Comparison of ENCODE assay signal across 18 mouse cellular contexts in the genomic region with DNA sequence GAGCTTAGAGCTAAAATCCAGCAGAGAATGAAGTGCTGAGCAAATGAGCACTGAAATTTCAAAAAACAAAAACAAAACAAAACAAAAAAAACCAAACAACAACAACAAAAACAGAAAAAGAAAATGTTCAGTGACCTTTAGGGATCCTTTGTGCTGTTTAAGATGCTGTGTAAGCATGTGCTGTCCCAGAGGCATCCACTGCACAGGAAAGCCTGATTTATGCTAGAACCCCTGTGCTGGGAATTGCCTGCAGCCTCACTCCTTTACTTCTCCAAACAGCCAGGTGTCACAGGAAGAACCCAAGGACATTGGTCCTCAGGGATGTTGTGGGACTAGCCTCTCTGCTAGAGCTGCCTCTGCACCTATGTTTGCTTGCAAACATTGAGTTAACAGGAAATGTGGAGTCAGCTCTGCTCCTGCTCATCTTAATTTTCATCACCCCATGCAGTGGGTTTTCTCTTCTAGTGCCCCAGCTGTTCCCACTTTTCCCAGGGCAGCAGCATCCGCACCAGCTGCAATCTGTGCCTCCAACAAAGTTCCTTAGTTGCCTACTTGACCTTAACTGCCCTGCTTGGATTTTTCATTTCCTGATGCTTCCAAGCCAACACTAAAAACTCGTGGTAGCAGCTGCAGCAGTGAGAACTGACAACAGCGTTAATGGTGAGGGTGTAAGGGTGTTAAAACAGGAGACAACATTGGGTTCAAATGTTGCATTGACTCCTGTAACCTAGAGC.
DNase-seq lines count a peak whose midpoint lies in the region; ATAC-seq lines count a peak whose summit lies in the region.
"Had no signal": no experiment of that assay in that cellular context is flagged by ENCODE, and none has a peak within 500 bp of the region (broad histone marks: within the 10 kb centered on the region; RNA-seq: fewer than 3 reads in every experiment).

No protein-coding gene starts in this region.

- no peak overlapping the region for H3K4me3 ChIP-seq in forebrain, embryonic 14.5 days (ENCODE audit: low read depth, low read length)
- H3K4me3 ChIP-seq in hindbrain, embryonic 16.5 days (ENCODE audit: low read length), result no peak overlapping the region
- H3K4me3 ChIP-seq in neural tube, embryonic 12.5 days, result no peak overlapping the region
- H3K4me3 ChIP-seq: gastrocnemius, adult 2 months; heart, embryonic 15.5 days; liver, embryonic 15.5 days had no signal

- no peak overlapping the region for H3K9ac ChIP-seq in forebrain, embryonic 14.5 days (ENCODE audit: low read length)
- no peak overlapping the region for H3K9ac ChIP-seq in hindbrain, embryonic 16.5 days (ENCODE audit: low read depth, low read length)
- H3K9ac ChIP-seq in neural tube, embryonic 12.5 days, result no peak overlapping the region
- H3K9ac ChIP-seq: heart, embryonic 15.5 days; liver, embryonic 15.5 days had no signal

- H3K36me3 ChIP-seq in forebrain, embryonic 14.5 days (ENCODE audit: control insufficient read depth, insufficient read depth, low read length), result no peaks in the 10 kb centered on the region
- no peaks in the 10 kb centered on the region for H3K36me3 ChIP-seq in hindbrain, embryonic 16.5 days (ENCODE audit: control insufficient read depth, insufficient read depth, low read length)
- no peaks in the 10 kb centered on the region for H3K36me3 ChIP-seq in neural tube, embryonic 12.5 days
- H3K36me3 ChIP-seq: heart, embryonic 15.5 days; liver, embryonic 15.5 days had no signal

- no peaks in the 10 kb centered on the region for H3K27me3 ChIP-seq in forebrain, embryonic 14.5 days (replicated peaks; ENCODE audit: control insufficient read depth, insufficient read depth, low read length)
- H3K27me3 ChIP-seq in hindbrain, embryonic 16.5 days (replicated peaks; ENCODE audit: control insufficient read depth, insufficient read depth, low read length), result no peaks in the 10 kb centered on the region
- H3K27me3 ChIP-seq in neural tube, embryonic 12.5 days (replicated peaks), result no peaks in the 10 kb centered on the region
- H3K27me3 ChIP-seq: heart, embryonic 15.5 days; liver, embryonic 15.5 days had no signal

- peak; percentile 44 for ATAC-seq in frontal cortex, adult (ENCODE audit: low TSS enrichment)
- ATAC-seq in forebrain, embryonic 14.5 days, result peak; percentile 29; the same call in 1 of the 2 replicates
- ATAC-seq in hindbrain, embryonic 16.5 days, result peak; percentile 37; the same call in 1 of the 2 replicates
- peak; percentile 61; the same call in 1 of the 2 replicates for ATAC-seq in neural tube, embryonic 12.5 days (ENCODE audit: low FRiP score, low read depth)
- ATAC-seq: Patski had no signal

- H3K27ac ChIP-seq in forebrain, embryonic 14.5 days (ENCODE audit: low read depth, low read length), result no peak overlapping the region
- H3K27ac ChIP-seq in hindbrain, embryonic 16.5 days (ENCODE audit: low read depth, low read length), result no peak overlapping the region; the same call in 1 of the 2 replicates
- H3K27ac ChIP-seq in neural tube, embryonic 12.5 days, result no peak overlapping the region
- H3K27ac ChIP-seq: gastrocnemius, adult 2 months; heart, embryonic 15.5 days; liver, embryonic 15.5 days had no signal

- H3K9me3 ChIP-seq in forebrain, embryonic 14.5 days (replicated peaks; ENCODE audit: control insufficient read depth, low read length), result no peaks in the 10 kb centered on the region
- no peaks in the 10 kb centered on the region for H3K9me3 ChIP-seq in hindbrain, embryonic 16.5 days (ENCODE audit: control insufficient read depth, low read length)
- H3K9me3 ChIP-seq in neural tube, embryonic 12.5 days, result no peaks in the 10 kb centered on the region
- H3K9me3 ChIP-seq: heart, embryonic 15.5 days; liver, embryonic 15.5 days had no signal

- no peak for DNase-seq in frontal cortex, postnatal 10 days (ENCODE audit: low spot score in 2 of 2)
- DNase-seq in forebrain, embryonic 14.5 days (ENCODE audit: low spot score), result peak; percentile 4
- DNase-seq in spleen, postnatal 4 days (ENCODE audit: low spot score in 2 of 2), result no peak
- DNase-seq in lung, adult 18-20 months, result no peak
- DNase-seq in urinary bladder, postnatal 25 days (ENCODE audit: low spot score), result no peak
- DNase-seq: adrenal gland, postnatal 36 days; cerebellum, postnatal 36 days; gastrocnemius, adult 2 months; heart, adult 18-20 months; kidney, adult 8-10 months; left cerebral cortex, postnatal 4 days; right cerebral cortex, postnatal 25 days had no signal

- no peak overlapping the region for H3K4me2 ChIP-seq in forebrain, embryonic 14.5 days (ENCODE audit: low read length)
- no peak overlapping the region for H3K4me2 ChIP-seq in hindbrain, embryonic 16.5 days (ENCODE audit: low read length)
- no peak overlapping the region for H3K4me2 ChIP-seq in neural tube, embryonic 12.5 days (replicated peaks)
- H3K4me2 ChIP-seq: heart, embryonic 15.5 days; liver, embryonic 15.5 days had no signal

- WGBS in forebrain, embryonic 14.5 days, result 50% methylated on average over 3 of the region's 3 CpGs
- WGBS in hindbrain, embryonic 16.5 days, result 35% methylated on average over 3 of the region's 3 CpGs
- WGBS in neural tube, embryonic 12.5 days, result 37% methylated on average over 3 of the region's 3 CpGs

- H3K4me1 ChIP-seq in forebrain, embryonic 14.5 days (ENCODE audit: control insufficient read depth, insufficient read depth, low read length), result no peaks in the 10 kb centered on the region; the same call in 1 of the 2 replicates
- peaks cover 3% of the 10 kb centered on the region; the same call in 1 of the 2 replicates for H3K4me1 ChIP-seq in hindbrain, embryonic 16.5 days (ENCODE audit: control insufficient read depth, insufficient read depth, low read depth, low read length)
- H3K4me1 ChIP-seq in neural tube, embryonic 12.5 days, result 0 out of 2 replicates have a peak, but pooled peaks cover 6% of the 10 kb centered on the region
- H3K4me1 ChIP-seq: heart, embryonic 15.5 days; liver, embryonic 15.5 days had no signal
